Mouse (Mus musculus) heart, embryonic 12.5 days (tissue): Measurements from ENCODE around the gene Lnpep. TPM values are rescaled to one million over a fixed set of nuclear protein-coding genes. Genes with fewer than 3 reads are reported as not detected.
A peak's percentile ranks its signal among the peaks of the same experiment; 100 is the strongest.

ENCODE experiments used
- ATAC-seq: fragments of 200-750 bp; cut with Nextera tagmentation; 2 replicates; pipeline ENCODE4 v1.8.0; 2017; ENCODE audit warnings: moderate TSS enrichment, moderate library complexity; ENCODE audit not compliant: insufficient number of reproducible peaks, low FRiP score
- H3K27ac ChIP-seq: fragments of 300-500 bp; sonication (generic); 2 replicates; pipeline ENCODE4 v1.5.1; 2016; ENCODE audit warnings: mild to moderate bottlenecking, moderate library complexity; ENCODE audit not compliant: poor library complexity, severe bottlenecking
- H3K27me3 ChIP-seq: fragments of 300-500 bp; sonication (generic); replicated peaks from 2 replicates; pipeline ENCODE4 v1.6.1; 2016; ENCODE audit warnings: mild to moderate bottlenecking, moderate library complexity
- H3K36me3 ChIP-seq: fragments of 300-500 bp; sonication (generic); 2 replicates; pipeline ENCODE4 v1.6.1; 2016; ENCODE audit warnings: mild to moderate bottlenecking, moderate library complexity
- H3K4me1 ChIP-seq: fragments of 300-500 bp; sonication (generic); replicated peaks from 2 replicates; pipeline ENCODE4 v1.6.1; 2016; ENCODE audit warnings: mild to moderate bottlenecking
- H3K4me2 ChIP-seq: fragments of 300-500 bp; sonication (generic); 2 replicates; pipeline ENCODE4 v1.6.1; 2016; ENCODE audit warnings: mild to moderate bottlenecking, moderate library complexity
- H3K4me3 ChIP-seq: fragments of 300-500 bp; sonication (generic); 2 replicates; pipeline ENCODE4 v1.5.1; 2016; ENCODE audit warnings: mild to moderate bottlenecking
- H3K9ac ChIP-seq: fragments of 300-500 bp; sonication (generic); 2 replicates; pipeline ENCODE4 v1.6.1; 2016; ENCODE audit warnings: mild to moderate bottlenecking, moderate library complexity
- H3K9me3 ChIP-seq: fragments of 300-500 bp; sonication (generic); replicated peaks from 2 replicates; pipeline ENCODE4 v1.6.1; 2016; ENCODE audit warnings: mild to moderate bottlenecking, moderate library complexity
- WGBS: fragments of 180-500 bp; shearing (Covaris S2); methylation state at CpG from one replicate; pipeline ENCODE4 v1.1.7; 2016; 5-methylcytosine and 5-hydroxymethylcytosine counted together
- polyA plus RNA-seq: library from polyadenylated mRNA; unstranded; fragments of >200 nt; fragmentation: Nextera tagmentation; extraction: Ambion mirVana; gene quantifications from 2 replicates; pipeline ENCODE4 v1.2.1, GENCODE M21; 2016

Gene Lnpep
- polyA plus RNA-seq, 1 experiment from 2014 or later = 13.8 TPM

DNA sequence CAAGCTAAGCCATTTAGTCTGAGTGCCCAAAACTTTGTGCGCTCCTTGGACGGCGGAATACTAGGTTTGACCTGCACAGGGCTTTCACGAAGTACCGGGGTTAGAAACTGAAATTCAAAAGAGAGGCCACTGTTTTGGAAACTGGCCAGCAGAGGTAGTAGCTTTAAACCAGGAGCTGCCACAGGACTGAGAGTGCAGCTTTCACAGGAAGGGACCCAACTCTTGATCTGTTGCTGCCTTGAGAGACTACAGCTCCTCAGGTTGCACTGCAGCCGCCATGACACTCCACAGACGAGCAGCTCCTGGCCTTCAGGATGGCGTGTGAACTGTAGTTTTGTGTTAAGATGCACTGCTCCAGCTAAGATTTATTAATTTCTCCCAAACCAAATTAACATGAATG, 132.7 kb downstream of the Lnpep start:
- H3K4me3 ChIP-seq = no peak overlapping the region
- no peaks in the 10 kb centered on the region for H3K27me3 ChIP-seq
- H3K9ac ChIP-seq = no peak overlapping the region
- no peaks in the 10 kb centered on the region for H3K9me3 ChIP-seq
- 80% methylated on average over 8 of the region's 8 CpGs for WGBS
- no peak for ATAC-seq
- no peaks in the 10 kb centered on the region for H3K4me1 ChIP-seq
- no peak overlapping the region for H3K27ac ChIP-seq
- H3K4me2 ChIP-seq = no peak overlapping the region
- no peaks in the 10 kb centered on the region for H3K36me3 ChIP-seq

DNA sequence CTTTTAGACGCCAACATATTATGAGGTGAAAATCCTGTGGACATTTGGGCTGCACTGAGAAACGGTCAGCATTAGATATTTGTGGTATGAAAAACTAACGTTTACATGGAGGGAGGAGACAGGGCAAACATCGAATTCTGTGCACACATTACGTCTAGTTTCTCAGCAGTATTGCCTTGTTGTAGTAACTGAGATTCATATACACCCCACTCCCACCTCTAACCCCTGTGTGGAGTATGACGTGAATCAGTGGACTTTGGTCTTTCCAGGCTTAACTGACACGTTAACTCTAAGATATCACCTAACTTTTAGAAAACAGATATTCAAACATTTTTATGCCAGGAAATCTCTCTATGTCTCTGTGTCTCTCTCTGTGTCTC, 133.2 kb downstream of the Lnpep start:
- WGBS = 65% methylated on average over 7 of the region's 7 CpGs
- Histone ChIP-seq H3K9ac (no peak overlapping the region), H3K4me1 (no peaks in the 10 kb centered on the region), H3K4me2 (no peak overlapping the region), H3K27ac (no peak overlapping the region), H3K4me3 (no peak overlapping the region), H3K9me3 (no peaks in the 10 kb centered on the region), H3K36me3 (no peaks in the 10 kb centered on the region), H3K27me3 (no peaks in the 10 kb centered on the region)
- ATAC-seq = no peak

DNA sequence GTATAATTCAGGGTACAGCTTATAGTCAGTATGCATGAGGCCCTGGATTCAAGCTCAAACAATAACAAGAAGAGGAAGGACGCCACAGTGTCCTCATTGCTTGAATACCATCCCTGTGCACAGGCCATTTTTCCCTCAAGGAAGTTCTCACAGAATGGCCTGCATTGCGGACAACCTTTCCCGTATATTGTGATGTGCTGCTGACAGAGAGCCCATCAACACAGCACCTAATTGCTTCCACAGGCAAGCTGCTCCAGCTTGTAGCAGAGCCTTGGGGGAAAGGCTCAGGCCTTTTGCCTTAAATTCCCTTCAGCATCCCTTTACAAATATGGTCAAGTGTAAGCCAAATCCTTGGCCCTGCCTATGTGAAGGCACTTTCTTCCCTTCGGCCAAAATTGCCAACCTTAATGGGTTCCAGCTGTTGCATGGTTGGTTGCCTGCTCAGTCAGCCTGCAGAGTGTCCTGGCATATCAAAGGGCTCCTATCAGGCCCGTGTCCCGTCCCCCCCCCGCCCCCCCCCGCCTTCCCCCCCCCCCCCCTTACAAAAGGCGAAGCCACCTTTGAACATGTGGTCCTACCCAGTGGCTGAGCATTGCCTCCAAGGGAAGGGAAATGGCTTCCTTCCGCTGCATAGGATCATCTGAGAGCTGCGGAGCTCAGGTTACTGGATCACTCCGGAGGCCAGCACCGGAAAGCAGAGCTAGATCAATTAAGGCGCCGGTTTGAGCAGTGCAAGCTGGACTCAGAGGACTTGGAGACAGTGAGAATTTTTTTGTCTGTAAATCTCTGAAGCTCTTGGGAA, 133.8 kb downstream of the Lnpep start:
- ATAC-seq = peak; percentile 64; the same call in 1 of the 2 replicates

GRCm38 (mm10) chr17:17485789-17486188, 139.1 kb downstream of the Lnpep start:
- Histone ChIP-seq H3K9ac (no peak overlapping the region), H3K9me3 (no peaks in the 10 kb centered on the region), H3K4me1 (no peaks in the 10 kb centered on the region), H3K27ac (no peak overlapping the region), H3K4me3 (no peak overlapping the region), H3K4me2 (no peak overlapping the region), H3K27me3 (no peaks in the 10 kb centered on the region), H3K36me3 (no peaks in the 10 kb centered on the region)
- WGBS = 68% methylated on average over 2 of the region's 2 CpGs
- no peak for ATAC-seq

More for the DNA sequence above, 133.8 kb downstream of the Lnpep start:
- Histone ChIP-seq H3K36me3 (no peaks in the 10 kb centered on the region), H3K27me3 (no peaks in the 10 kb centered on the region), H3K9me3 (no peaks in the 10 kb centered on the region), H3K27ac (no peak overlapping the region), H3K4me1 (no peaks in the 10 kb centered on the region), H3K4me3 (no peak overlapping the region), H3K4me2 (no peak overlapping the region), H3K9ac (no peak overlapping the region)
- 44% methylated on average over 14 of the region's 15 CpGs for WGBS

Other genes starting within 250 kb of the Lnpep start
- 4.5 TPM in 2 replicates for gene Lix1, start 222.4 kb downstream of the Lnpep start, polyA plus RNA-seq
- not detected in 2 replicates for gene Vmn2r90, start 78.7 kb upstream of the Lnpep start, polyA plus RNA-seq
- gene Spaca6, start 202.1 kb upstream of the Lnpep start, polyA plus RNA-seq = 33.3 and 34.8 TPM in 2 replicates
- gene Has1, start 230.2 kb upstream of the Lnpep start, polyA plus RNA-seq = 0.80 and 1.0 TPM in 2 replicates